Mouse (Mus musculus): Measurements from ENCODE around the gene Vmn1r188. TPM values are rescaled to one million over a fixed set of nuclear protein-coding genes. Genes with fewer than 3 reads are reported as not detected.
"Not testable (repeated sequence)": the region's sequence is repeated elsewhere in the genome, so short reads cannot be mapped to it uniquely, and the experiment has no call there.

The Vmn1r188 gene
- total RNA-seq (2022), result not detected

DNA sequence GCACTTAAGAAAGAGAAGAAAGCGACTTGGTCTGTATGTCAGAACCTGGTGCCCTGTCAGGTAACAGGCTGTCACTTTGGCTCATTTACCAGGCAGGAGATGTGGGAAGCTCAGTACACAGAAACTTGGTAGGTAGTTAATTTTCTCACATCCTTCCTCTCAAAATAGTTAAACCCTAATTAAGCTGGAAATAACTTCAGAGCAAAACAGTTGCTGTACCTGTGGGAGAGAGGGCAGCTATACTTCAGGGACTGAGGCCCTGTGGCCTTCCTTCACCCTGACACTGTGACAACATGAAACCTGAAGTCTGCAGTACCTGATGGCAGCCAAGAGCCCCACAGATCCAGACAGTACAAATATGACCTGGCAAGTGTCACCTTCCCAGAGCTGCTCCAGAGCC is at the start of gene Vmn1r188:
Vmn1r188 (plus strand) TSS at position 301 of the 400 bp plus-strand sequence.
- DNase-seq (ENCODE audit: low spot score in 2 of 2), result not testable (repeated sequence)

DNA sequence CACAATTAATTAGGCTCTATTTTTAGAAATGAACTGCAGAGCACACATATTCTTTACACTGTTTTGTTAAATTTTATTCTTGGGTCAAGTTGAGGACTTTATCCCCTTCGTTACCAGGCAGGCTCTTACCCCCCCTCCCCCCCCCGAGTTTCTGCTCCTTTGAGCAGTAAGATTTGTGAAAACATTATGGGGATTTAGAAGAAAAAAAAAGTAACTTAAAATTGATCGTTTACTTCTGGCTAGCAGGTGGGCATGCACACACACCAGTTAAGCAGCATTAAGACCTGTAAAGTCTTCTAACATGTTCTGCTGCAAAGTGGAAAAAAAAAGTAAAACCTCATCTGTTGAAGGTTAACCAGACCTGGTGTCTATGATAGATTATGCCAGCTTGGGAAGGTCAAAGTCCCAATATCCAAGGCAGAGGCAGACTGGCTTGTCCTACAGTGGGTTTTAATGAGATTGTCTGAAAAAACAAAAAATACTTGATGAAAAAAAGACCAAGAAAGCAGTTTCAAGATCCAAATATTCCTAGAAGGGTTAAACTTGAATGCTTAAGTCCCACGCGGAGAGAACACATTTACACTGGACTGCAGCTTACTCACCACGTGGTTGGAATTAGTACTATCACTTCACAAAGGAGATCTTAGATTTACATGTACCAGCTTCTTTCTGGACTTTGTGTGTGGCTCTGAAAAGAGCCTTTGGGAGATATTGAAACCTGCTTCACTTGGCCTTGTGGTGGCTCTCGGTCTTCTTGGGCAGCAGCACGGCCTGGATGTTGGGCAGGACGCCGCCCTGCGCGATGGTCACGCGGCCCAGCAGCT is 49.6 kb upstream of the Vmn1r188 start:
- no peak for DNase-seq (ENCODE audit: low spot score in 2 of 2)

DNA sequence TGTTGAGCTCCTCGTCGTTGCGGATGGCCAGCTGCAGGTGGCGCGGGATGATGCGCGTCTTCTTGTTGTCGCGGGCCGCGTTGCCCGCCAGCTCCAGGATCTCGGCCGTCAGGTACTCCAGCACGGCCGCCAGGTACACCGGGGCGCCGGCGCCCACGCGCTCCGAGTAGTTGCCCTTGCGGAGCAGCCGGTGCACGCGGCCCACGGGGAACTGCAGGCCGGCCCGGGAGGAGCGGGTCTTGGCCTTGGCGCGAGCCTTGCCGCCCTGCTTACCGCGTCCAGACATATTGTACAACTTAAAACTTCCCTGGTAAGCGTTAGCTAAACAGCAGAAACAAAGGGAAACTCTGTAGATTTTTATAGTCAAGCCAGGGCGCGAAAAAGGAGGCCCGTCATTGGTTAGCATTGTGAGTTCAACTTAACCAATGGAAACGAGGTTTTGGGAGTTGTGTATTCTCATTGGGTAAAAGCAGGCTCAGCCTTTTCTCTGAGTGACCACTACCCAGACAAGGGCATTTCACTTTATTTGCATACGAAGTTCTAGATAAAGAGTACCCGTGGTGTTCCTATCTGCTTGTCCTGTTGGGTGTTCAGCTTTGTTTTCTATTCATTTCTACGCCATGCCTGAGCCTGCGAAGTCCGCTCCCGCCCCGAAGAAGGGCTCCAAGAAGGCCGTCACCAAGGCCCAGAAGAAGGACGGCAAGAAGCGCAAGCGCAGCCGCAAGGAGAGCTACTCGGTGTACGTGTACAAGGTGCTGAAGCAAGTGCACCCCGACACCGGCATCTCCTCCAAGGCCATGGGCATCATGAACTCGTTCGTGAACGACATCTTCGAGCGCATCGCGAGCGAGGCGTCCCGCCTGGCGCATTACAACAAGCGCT is 48.7 kb upstream of the Vmn1r188 start, which contains the start of the genes Hist1h2ah and Hist1h2bk:
Hist1h2ah (minus strand) TSS at position 302 of the 882 bp plus-strand sequence.
Hist1h2bk (plus strand) TSS at position 604 of the 882 bp plus-strand sequence.
- peak; percentile 64 to 86 for DNase-seq (ENCODE audit: low spot score in 2 of 2)

DNA sequence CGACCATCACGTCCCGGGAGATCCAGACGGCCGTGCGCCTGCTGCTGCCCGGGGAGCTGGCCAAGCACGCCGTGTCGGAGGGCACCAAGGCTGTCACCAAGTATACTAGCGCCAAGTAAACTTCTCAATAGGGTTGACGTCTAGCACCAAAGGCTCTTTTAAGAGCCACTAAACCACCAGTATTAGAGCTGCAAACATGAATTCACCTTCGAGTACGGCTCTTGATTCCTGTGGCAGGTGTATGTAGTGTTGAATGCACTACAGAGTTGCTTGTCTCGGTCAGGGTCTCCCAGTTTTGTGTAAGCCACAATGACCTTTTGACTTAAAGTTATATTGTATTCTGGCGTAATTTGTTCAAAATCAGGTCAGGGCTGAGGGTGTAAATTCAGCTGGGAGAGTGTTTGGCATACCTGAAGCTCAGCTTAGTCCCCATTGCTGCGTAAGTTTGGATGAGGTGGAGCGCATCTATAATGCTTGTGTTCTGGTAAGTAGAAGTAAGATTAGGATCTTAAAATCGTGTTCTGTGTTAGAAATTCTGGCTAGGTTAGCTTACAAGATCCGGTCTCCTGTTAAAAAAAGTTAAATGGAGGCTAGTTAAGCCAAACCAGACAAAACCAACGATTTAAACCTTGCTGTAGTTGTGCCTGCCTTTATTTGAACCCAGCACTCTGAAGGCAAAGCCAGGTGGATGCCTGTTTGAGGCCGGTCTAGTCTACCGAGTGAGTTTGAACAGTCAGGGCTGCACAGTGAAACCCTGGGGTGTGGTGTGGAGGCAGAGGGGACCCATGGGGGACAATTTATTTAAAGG is 47.9 kb upstream of the Vmn1r188 start:
- DNase-seq (ENCODE audit: low spot score in 2 of 2), result no peak

DNA sequence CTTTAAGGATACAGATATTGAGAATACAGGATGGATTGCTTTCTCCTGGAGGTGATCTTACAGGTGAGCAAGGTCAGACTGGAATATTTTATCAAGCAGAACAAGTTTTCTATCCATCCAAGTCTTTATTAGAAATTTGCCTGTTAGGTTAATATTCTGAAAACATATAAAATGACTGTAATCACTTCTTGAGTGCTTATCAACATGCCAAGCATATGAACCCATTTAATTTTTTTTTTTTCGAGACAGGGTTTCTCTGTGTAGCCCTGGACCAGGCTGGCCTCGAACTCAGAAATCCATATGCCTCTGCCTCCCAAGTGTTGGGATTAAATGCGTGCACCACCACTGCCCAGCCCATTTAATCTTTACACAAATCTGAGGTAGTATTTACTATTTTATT is 47.3 kb upstream of the Vmn1r188 start:
- DNase-seq (ENCODE audit: low spot score in 2 of 2), result no peak

DNA sequence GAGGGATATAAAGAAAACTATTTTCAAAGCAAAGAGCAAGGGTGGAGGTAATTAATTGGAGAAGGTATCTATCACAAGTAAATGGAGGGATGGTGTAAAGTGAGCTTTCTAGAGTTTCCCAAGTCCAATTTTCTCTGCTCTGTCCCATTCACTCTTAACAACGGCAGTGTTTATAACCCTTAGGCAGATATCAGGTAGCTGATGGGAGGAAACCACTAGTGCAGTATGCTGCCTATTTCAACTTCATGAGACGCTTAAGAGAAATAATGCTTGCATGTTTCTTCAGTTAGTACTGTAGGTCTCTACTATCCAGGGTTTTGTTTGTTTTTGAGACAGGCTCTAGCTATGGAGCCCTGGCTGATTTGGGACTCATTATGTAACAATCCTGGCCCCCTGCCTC is 46.8 kb upstream of the Vmn1r188 start:
- DNase-seq (ENCODE audit: low spot score in 2 of 2), result no peak

DNA sequence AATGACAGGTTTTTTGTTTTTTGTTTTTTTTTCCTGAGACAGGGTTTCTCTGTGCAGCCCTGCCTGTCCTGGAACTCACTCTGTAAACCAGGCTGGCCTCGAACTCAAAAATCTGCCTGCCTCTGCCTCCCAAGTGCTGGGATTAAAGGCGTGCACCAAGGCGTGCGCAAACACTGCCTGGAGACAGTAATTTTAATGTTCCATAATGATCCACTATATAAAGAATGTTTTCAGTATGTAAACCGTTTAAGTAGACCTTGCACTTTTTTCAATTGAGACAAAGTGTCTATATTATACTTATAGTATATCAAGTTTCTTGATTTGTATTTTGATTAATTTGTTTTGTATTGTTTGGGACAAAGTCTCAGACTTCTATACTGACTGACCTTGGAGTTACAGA is 44.9 kb upstream of the Vmn1r188 start:
- DNase-seq (ENCODE audit: low spot score in 2 of 2), result no peak

DNA sequence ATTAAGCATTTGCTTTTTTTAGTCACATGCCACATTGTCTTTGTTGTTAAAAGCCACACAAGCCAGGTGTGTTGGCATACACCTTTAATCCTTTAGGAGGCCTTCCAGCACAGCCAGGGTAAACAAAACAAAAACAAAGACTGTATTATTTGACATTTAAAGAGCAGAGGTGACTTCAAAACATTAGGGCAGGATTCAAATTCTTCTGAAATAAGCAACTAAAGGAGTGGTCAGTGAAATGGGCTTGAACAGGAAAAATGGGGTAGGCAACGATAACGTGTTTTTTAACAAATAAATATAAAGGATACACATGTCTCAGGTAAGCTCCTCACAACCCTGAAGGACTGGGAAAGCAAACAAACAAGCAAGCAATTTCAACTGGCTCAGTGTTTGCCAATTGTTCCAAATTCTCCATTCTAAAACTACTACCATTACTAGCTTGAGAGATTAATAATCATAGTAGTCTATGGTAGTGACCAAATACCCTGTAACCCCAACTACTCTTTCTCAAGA is 44.2 kb upstream of the Vmn1r188 start:
- DNase-seq (ENCODE audit: low spot score in 2 of 2), result no peak

DNA sequence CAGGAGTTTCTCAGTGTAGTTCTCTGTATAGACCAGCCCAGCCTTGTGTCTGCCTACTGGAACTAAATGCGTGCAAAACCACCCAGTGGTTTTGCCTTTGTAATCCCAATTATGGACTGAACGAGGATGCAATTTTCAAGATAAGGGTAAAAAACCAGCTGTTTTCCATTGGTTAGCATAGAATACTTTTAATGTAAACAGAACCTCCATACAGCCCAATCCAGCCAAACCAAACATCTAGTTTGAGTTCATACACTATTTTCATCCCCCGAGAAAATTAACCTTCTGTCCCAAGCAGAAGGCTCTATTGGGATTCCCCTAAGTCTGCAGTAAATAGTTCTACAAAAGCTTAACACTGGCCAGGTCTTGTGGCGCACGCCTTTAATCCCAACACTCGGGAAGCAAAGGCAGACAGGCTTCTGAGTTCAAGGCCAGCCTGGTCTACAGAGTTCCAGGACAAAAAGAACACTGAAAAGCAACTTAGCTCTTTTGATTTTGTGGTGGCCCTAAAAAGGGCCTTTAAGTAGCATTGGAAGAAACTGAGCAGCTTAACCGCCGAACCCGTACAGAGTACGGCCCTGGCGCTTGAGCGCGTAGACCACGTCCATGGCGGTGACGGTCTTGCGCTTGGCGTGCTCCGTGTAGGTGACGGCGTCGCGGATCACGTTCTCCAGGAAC is 43.6 kb upstream of the Vmn1r188 start:
- DNase-seq (ENCODE audit: low spot score in 2 of 2), result no peak

DNA sequence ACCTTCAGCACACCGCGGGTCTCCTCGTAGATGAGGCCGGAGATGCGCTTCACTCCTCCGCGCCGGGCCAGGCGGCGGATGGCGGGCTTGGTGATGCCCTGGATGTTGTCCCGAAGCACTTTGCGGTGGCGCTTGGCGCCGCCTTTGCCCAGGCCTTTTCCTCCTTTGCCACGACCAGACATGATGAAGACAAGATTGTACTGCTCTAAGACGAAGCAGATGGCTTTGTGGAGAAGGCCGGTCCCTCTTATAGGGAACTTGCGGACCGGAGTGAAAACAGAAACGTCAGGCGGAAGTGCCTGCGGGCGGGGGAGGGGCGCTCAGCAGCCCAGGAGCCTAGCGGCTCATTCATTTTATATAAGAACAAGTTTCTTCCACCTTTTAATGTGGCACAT is 43.1 kb upstream of the Vmn1r188 start, which contains the start of gene Hist1h4i:
Hist1h4i (minus strand) TSS at position 221 of the 395 bp plus-strand sequence.
- DNase-seq (ENCODE audit: low spot score in 2 of 2), result peak; percentile 95 to 99

DNA sequence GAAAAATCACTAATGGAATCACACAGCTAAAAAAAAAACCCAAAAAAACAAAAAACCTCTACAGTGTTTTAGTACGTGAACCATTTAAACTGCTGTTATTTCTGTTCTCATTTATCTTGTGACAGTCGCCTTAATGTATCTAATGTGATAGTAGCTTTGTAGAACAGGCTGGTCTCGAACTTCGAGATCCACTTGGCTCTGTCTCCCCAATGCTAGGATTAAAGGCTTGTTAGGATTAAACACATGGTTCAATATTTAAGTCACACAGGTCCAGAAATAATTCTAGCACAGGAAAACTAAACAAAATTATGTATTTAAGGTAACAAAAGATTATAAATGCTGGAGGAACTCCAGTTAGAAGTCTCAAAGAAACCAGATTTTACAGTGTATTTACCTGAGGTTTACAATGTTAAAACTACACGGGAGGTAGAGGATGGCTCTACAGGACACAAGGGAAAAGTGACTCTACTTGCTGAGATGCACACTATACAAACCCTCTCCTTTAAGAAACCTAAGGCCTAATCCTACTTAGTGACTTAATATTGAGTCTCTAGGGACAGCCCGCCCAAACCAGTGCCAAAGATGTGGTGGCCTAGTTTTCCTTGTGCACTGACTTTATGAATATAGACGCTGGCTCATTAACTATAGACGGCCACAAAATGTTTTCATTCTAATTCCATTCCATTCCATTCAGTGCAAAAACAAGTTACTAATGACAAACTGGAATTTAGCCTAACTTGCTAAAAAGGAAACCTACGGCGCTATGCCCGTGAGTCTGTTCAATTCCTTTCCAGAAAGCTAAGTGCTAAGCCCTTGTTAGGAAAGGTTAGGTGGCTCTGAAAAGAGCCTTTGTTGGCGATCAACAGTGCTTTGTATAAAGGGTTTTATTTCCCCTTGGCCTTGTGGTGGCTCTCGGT is 42.3 kb upstream of the Vmn1r188 start:
- no peak for DNase-seq (ENCODE audit: low spot score in 2 of 2)

DNA sequence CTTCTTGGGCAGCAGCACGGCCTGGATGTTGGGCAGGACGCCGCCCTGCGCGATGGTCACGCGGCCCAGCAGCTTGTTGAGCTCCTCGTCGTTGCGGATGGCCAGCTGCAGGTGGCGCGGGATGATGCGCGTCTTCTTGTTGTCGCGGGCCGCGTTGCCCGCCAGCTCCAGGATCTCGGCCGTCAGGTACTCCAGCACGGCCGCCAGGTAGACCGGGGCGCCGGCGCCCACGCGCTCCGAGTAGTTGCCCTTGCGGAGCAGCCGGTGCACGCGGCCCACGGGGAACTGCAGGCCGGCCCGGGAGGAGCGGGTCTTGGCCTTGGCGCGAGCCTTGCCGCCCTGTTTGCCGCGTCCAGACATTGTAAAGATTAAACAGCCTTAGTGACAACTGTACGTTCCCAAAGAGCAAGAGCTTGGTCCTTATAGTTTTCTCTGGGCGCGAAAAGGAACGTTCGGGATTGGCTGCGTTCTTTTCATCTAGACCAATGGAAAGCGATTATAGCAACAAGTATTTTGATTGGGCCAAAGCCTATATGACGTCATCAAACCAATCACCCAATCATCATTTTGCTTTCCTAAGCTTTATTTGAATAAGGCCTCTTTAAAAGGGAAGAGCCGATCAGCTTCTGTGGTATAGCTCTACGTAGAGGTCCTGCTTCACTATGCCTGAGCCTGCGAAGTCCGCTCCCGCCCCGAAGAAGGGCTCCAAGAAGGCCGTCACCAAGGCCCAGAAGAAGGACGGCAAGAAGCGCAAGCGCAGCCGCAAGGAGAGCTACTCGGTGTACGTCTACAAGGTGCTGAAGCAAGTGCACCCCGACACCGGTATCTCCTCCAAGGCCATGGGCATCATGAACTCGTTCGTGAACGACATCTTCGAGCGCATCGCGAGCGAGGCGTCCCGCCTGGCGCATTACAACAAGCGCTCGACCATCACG is 41.4 kb upstream of the Vmn1r188 start, which contains the start of the genes Hist1h2ag and Hist1h2bj:
Hist1h2ag (minus strand) TSS at position 377 of the 935 bp plus-strand sequence.
Hist1h2bj (plus strand) TSS at position 647 of the 935 bp plus-strand sequence.
- DNase-seq (ENCODE audit: low spot score in 2 of 2), result peak; percentile 79 to 93

DNA sequence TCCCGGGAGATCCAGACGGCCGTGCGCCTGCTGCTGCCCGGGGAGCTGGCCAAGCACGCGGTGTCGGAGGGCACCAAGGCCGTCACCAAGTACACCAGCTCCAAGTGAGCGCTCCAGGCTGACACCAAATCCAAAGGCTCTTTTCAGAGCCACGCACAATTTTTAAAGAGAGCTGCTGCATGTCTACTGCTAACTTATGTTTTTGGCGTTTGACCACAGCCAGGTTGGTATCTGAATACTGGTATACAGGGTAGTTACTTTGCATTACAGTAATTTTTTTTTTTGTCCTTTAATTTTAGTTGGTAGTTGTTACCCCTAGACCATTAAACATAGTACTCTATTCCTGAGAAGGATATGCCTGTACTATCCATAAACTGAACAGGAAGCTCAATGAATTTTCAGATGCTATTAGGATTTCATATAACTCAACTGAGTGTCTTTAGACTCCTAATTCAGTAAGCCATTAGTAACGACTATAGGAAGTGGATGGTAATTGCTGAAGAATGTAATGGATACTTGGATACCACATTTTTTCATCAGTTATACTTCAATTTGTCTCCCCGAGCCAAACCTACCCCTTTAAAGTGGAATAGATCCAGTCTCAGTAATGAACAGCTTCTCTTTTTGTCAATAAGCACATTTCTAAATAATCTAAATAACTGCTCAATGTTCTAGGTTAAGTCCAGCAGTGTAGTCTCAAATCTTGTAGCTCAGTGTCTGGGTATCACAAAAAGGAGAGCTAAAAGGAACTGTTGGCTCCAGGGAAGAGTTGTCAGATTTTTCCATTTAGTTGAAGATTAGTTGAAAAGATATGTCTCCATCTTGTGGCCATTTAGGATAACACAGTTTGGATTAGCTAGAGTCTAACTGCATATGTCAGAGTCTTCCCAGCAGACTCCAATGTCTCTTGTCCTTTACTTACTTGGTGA is 40.5 kb upstream of the Vmn1r188 start:
- DNase-seq (ENCODE audit: low spot score in 2 of 2), result no peak

DNA sequence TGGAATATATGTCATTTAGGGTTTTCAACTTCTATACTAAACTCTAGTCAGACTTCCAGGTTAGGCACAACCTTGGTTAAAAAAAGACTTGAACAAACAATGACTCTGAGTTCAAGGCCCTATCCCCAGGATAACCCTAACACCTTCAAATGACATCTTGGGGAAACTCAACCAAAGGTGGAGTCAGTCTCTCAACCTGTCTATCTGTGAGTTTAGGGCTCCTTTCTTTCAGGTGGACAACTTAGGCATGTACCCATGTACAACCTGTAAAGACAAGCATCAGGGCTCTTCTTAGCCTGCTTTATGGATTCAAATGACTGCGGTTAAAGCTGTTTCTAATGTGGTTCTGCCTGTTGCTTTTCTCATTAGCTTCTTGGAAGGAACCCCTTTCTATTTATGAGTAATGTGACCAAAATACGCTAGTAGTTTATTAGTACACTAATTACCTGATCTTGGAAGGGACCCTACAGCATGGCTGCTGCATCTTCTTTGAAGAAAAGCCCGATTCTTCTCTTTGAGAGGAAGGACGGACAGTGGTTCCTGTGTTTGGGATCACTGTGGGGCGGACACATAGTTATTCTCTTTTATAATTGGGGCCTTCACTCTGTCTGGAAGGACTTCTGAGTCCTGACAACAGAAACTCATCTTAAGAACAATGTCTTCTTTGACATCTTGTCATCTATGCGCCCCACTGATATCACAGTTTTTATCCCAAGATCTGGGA is 39.6 kb upstream of the Vmn1r188 start:
- no peak for DNase-seq (ENCODE audit: low spot score in 2 of 2)

DNA sequence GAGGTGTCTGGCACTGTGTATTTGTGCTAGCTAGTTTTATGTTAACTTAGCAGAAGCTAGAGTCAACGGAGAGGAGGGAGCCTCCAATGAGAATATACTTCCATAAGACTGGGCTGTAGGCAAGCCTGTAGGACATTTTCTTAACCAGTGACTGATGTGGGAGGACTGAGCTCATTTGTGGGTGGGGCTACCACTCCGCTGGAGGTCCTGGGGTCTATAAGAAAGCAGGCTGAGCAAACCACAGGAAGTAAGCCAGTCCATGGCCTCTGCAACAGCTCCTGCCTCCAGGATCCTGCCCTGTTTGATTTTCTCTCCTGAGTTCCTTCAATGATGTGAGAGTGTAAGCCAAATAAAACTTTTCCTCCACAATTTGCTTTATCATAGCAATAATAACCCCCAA is 38.9 kb upstream of the Vmn1r188 start:
- no peak for DNase-seq (ENCODE audit: low spot score in 2 of 2)

DNA sequence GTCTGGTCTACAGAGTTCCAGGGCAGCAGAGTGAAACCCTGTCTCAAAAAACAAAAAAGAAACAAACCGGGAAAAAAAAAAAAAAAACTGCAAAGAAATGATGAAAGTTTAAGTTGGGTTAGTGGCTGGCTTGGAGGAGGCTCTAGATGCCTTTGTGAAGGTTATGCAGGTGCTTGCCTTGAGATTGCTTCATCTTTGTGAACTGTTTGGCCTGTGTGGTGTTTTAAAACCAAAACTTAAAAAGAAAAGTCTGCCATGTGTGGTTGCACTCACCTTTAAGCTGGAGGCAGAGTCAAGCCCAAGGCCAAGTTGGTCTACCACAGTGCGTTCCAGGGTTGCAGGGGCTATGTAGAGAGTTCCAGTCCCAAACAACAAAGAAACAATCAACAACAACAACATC is 35.2 kb upstream of the Vmn1r188 start:
- no peak for DNase-seq (ENCODE audit: low spot score in 2 of 2)
